ENCODE assay signal across 14 mouse cellular contexts in the genomic region with DNA sequence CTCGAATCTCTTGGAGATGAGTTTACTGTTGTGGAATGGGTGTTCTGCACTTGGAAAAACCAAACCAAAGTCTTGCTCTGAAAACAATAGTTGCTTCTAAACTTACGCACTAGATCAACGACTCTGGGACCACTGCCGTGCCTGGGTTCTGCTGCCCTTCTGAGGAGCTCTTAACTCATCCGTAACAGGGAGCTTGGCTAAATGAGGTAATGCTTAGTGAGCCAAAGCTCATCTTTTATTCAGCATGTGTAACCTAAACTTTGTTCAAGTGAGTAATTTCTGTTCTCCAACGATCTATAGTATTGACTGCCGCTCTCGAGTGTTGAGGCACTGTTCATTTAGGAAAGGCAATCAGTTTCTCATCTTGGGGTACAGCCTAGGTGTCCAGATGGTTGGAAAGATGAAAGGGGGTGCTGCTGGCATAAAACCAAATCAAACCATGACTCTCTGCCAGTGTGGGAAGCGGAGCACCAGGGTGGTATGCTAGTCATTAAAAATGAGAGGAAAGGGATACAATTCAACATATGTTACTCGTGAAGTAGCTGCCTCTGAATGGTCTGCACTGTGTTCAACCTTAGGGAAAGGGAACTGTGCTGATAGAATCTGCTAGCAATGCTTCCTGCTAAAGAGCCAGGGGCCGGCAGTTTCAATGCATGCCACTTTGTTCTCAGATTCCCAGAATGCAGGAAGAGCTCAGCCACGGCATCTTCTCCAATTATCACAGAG.
A peak's percentile ranks its signal among the peaks of the same experiment; 100 is the strongest.
DNase-seq lines count a peak whose midpoint lies in the region; ATAC-seq lines count a peak whose summit lies in the region.
"Had no signal": no experiment of that assay in that cellular context is flagged by ENCODE, and none has a peak within 500 bp of the region (broad histone marks: within the 10 kb centered on the region; RNA-seq: fewer than 3 reads in every experiment).

No protein-coding gene starts in this region.

- peaks cover 3% of the 10 kb centered on the region; the same call in 1 of the 2 replicates for H3K4me1 ChIP-seq in midbrain, embryonic 12.5 days
- H3K4me1 ChIP-seq in midbrain, embryonic 10.5 days: no peaks in the 10 kb centered on the region
- peaks cover 10% of the 10 kb centered on the region; the same call in 1 of the 2 replicates for H3K4me1 ChIP-seq in hindbrain, embryonic 14.5 days (replicated peaks; ENCODE audit: control insufficient read depth, insufficient read depth, low read length)
- peaks cover 16% of the 10 kb centered on the region for H3K4me1 ChIP-seq in neural tube, embryonic 13.5 days (replicated peaks)
- H3K4me1 ChIP-seq: heart, embryonic 13.5 days; liver, embryonic 12.5 days had no signal

- WGBS in midbrain, embryonic 12.5 days: 66% methylated on average over 12 of the region's 12 CpGs
- WGBS in midbrain, embryonic 10.5 days: 83% methylated on average over 12 of the region's 12 CpGs
- 57% methylated on average over 12 of the region's 12 CpGs for WGBS in hindbrain, embryonic 14.5 days
- 41% methylated on average over 12 of the region's 12 CpGs for WGBS in neural tube, embryonic 13.5 days

- H3K27me3 ChIP-seq in midbrain, embryonic 12.5 days: no peaks in the 10 kb centered on the region
- H3K27me3 ChIP-seq in midbrain, embryonic 10.5 days (ENCODE audit: low read depth, poor library complexity, severe bottlenecking): no peaks in the 10 kb centered on the region
- no peaks in the 10 kb centered on the region for H3K27me3 ChIP-seq in hindbrain, embryonic 14.5 days (ENCODE audit: control insufficient read depth, insufficient read depth, low read length)
- no peaks in the 10 kb centered on the region for H3K27me3 ChIP-seq in neural tube, embryonic 13.5 days
- H3K27me3 ChIP-seq: CH12.LX; heart, embryonic 13.5 days; liver, embryonic 12.5 days had no signal

- no peak overlapping the region for H3K27ac ChIP-seq in midbrain, embryonic 12.5 days (replicated peaks)
- H3K27ac ChIP-seq in midbrain, embryonic 10.5 days (replicated peaks): no peak overlapping the region
- H3K27ac ChIP-seq in hindbrain, embryonic 14.5 days: no peak overlapping the region
- H3K27ac ChIP-seq in neural tube, embryonic 13.5 days (replicated peaks): peak overlapping the region; percentile 71
- H3K27ac ChIP-seq: heart, embryonic 13.5 days; liver, embryonic 12.5 days had no signal

- H3K4me2 ChIP-seq in midbrain, embryonic 12.5 days (replicated peaks): no peak overlapping the region
- no peak overlapping the region for H3K4me2 ChIP-seq in hindbrain, embryonic 14.5 days (replicated peaks)
- no peak overlapping the region for H3K4me2 ChIP-seq in neural tube, embryonic 13.5 days
- H3K4me2 ChIP-seq: heart, embryonic 13.5 days; liver, embryonic 12.5 days had no signal

- DNase-seq in midbrain, embryonic 10.5 days (ENCODE audit: low spot score): no peak
- peak; percentile 73 to 76 for DNase-seq in cerebellum, postnatal 10 days
- no peak for DNase-seq in hindbrain, embryonic 14.5 days (ENCODE audit: low spot score)
- no peak for DNase-seq in ovary, adult 18-20 months (ENCODE audit: low spot score)
- no peak for DNase-seq in lung, postnatal 25 days (ENCODE audit: low spot score)
- DNase-seq in left cerebral cortex, postnatal 25 days (ENCODE audit: low spot score in 2 of 2): no peak
- DNase-seq: adrenal gland, postnatal 14 days; lung, postnatal 36 days; right cerebral cortex, postnatal 4 days had no signal

- H3K36me3 ChIP-seq in midbrain, embryonic 12.5 days: 0 out of 2 replicates have a peak, but pooled peaks cover 4% of the 10 kb centered on the region
- H3K36me3 ChIP-seq in midbrain, embryonic 10.5 days: peaks cover 8% of the 10 kb centered on the region
- H3K36me3 ChIP-seq in hindbrain, embryonic 14.5 days (replicated peaks; ENCODE audit: control insufficient read depth, insufficient read depth): no peaks in the 10 kb centered on the region; the same call in 1 of the 2 replicates
- H3K36me3 ChIP-seq in neural tube, embryonic 13.5 days: peaks cover 9% of the 10 kb centered on the region
- H3K36me3 ChIP-seq: heart, embryonic 13.5 days; liver, embryonic 12.5 days had no signal

- H3K4me3 ChIP-seq in midbrain, embryonic 12.5 days: no peak overlapping the region
- no peak overlapping the region for H3K4me3 ChIP-seq in midbrain, embryonic 10.5 days
- H3K4me3 ChIP-seq in hindbrain, embryonic 14.5 days (replicated peaks; ENCODE audit: low read length): no peak overlapping the region
- no peak overlapping the region for H3K4me3 ChIP-seq in neural tube, embryonic 13.5 days
- H3K4me3 ChIP-seq: heart, embryonic 13.5 days; liver, embryonic 12.5 days had no signal

- intact Hi-C loops in left cerebral cortex, postnatal 25 days (cut with DNase I): no loop called here

- peak; percentile 19; the same call in 1 of the 2 replicates for ATAC-seq in midbrain, embryonic 12.5 days (ENCODE audit: low FRiP score, low read depth)
- ATAC-seq in hindbrain, embryonic 14.5 days (ENCODE audit: low FRiP score): 0 out of 2 replicates have a peak, but pooled peaks have one; percentile 27
- ATAC-seq in neural tube, embryonic 13.5 days (ENCODE audit: low read depth): peak; percentile 64
- ATAC-seq: liver, embryonic 12.5 days had no signal

- H3K9ac ChIP-seq in midbrain, embryonic 12.5 days (replicated peaks): no peak overlapping the region
- H3K9ac ChIP-seq in hindbrain, embryonic 14.5 days: no peak overlapping the region
- H3K9ac ChIP-seq in neural tube, embryonic 13.5 days: no peak overlapping the region
- H3K9ac ChIP-seq: heart, embryonic 13.5 days; liver, embryonic 12.5 days had no signal

- no peaks in the 10 kb centered on the region for H3K9me3 ChIP-seq in midbrain, embryonic 12.5 days
- H3K9me3 ChIP-seq in midbrain, embryonic 10.5 days (replicated peaks): no peaks in the 10 kb centered on the region
- H3K9me3 ChIP-seq in hindbrain, embryonic 14.5 days (ENCODE audit: control insufficient read depth, low read length): no peaks in the 10 kb centered on the region
- no peaks in the 10 kb centered on the region for H3K9me3 ChIP-seq in neural tube, embryonic 13.5 days
- H3K9me3 ChIP-seq: heart, embryonic 13.5 days had no signal

Comparison
In these comparisons a context has a peak if more than half of its experiments do, and no peak if none do; other contexts are left out.
1. DNase-seq: peak in cerebellum, postnatal 10 days (2 of 2); none in midbrain, embryonic 10.5 days (single experiment), hindbrain, embryonic 14.5 days (single experiment), ovary, adult 18-20 months (single experiment), lung, postnatal 25 days (single experiment) and left cerebral cortex, postnatal 25 days (0 of 2).
2. Peak in every context shown above with its lines, with median percentiles within 50 percentile points of each other: ATAC-seq.